Mouse (Mus musculus) thymus, postnatal 25 days (tissue): ENCODE data around the gene Meis2.

Experiments
- DNase-seq: peaks from one replicate; pipeline ENCODE4 v3.0.0; 2022

The Meis2 gene

DNA sequence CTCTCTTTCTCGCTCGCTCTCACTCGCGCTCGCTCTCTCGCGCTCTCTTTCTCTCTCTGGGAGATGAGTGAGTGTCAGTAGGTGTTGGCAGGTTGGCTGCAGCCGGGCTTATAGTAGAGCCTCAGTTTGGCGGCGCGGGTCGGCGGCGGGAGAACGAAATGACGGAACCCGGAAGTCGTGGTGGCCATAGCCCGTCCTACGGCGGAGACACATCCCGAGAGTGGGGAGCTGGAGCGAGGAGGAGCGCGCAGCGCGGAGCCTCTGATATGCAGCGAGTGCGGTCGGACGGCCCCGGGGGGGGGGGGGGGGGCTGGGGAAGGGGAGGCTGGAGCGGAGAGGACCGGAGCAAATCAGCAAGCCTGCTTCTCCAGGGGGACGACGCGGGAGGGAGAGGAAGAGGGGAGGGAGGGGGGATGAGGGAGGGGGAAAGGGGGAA lies at the start of gene Meis2:
Meis2 (minus strand) TSS at position 270 of the 436 bp plus-strand sequence.
- no peak for DNase-seq

DNA sequence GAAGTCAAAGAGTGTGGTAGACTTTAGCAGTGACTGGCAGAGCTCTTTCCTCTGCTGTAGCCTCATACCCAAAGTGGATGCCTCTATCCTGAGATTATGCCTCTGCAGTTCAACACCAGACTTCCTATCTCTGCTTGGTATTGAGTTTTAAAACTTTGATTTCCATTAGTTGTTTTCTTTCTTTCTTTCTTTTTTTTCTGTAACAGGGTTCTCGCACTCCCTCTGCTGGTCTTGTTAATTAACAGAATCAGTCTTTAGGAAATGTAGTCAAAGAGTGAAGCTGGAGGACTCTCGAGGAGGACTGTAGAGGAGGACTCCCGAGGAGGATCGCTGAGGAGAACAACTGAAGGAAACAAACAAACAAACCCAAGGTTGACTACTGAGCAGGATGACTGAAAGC lies 40.6 kb upstream of the Meis2 start:
- DNase-seq = no peak

DNA sequence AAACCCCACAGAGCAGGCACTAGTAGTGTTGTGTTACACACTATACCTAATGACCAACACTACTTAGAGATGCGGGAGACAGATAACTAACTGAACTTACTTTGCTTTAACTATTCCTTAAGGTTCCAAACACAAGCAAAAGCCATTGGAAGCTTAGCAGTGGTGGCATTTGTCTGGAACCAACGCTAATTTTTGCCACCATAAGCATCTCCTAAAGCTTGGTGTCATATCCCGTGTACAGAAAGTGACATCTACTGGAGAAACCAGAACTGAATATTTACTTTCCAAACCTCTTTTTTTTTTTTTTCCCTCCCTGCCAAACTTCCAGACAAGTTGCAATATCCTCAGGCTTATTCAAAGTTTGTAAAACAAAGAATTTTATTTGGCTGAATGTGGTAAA lies 39.5 kb upstream of the Meis2 start:
- no peak for DNase-seq

DNA sequence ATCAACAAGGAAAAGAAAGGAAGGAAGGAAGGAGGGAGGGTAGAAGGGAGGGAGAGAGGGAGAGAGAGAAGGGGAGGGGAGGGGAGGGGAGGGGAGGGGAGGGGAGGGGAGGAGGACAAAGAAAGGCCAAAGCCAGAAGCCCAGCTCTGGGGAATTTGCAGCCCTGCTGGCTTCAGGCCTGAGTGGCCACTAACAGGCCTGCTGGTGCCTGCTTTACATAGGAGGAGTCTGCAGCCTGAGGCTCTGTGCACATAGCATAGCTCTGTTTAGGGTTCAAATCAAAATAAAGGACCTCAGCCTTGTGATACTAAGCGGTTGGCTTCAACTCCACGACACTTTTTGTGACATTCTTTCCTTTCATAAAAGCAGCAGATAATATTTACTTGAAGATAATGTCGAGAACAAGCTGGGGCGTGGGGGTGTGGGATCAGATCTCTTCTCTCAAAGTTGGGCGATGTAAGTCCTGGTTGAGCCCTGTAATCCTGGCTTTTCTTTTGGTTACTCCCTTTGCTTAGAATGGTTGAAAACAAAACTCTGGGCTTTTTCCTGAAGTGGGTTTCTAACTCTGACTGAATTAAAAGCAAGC lies 37.9 kb upstream of the Meis2 start:
- DNase-seq = no peak

DNA sequence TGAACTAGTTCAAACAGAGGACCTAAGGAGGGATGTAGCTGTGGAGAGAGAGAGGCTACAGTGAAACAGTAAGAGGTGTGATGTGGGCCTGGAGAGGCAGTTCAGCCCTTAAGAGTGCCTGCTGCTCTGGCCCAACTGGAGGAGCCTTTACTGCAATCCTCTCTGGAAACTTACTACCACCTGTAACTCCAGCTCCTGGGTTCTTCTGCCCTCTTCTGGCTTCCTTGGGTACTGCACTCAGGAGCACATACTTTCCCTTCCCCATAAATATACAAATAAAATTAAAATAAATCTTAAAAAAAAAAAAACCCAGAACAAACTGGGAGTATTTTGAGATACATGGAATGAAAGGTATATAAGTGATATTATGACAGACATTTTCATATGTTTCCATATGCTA lies 35.6 kb upstream of the Meis2 start:
- peak; percentile 23 for DNase-seq

DNA sequence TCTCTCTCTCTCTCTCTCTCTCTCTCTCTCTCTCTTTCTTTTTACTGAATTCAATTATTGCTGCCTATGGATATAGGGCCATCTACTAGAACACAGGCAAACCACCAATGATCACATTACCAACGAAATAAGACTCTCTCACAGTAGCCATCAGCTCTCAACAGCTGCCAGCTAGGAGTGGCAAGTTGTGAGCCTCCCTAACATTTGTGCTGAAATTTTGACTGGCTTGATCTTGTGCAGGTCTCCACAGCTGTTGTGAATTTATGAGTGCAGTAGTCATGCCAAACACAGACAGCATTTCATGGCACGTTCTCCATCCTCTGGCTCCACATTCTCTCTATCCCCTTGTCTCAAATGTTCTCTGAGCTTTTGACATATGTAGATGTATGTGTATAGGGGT lies 15.3 kb upstream of the Meis2 start:
- DNase-seq = no peak

DNA sequence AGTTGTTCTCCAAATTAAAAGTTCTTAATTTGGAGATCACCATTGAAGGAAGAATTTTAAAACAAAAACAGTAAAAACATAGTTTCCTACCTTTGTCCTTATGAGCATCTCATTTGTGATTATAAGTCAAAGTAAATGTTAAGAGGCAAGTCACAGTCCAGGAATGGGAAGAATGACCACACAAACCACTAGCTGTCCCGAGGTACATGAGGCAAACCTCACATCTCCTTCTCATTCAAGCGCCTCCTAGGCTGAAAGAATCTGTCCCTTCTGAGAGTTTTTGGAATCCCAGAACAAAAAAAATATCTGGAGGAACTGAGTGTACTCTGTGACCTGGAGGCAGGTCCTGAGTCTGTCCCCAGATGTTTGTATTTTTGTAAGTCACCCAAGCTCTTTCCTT lies 13.2 kb upstream of the Meis2 start:
- DNase-seq = no peak

DNA sequence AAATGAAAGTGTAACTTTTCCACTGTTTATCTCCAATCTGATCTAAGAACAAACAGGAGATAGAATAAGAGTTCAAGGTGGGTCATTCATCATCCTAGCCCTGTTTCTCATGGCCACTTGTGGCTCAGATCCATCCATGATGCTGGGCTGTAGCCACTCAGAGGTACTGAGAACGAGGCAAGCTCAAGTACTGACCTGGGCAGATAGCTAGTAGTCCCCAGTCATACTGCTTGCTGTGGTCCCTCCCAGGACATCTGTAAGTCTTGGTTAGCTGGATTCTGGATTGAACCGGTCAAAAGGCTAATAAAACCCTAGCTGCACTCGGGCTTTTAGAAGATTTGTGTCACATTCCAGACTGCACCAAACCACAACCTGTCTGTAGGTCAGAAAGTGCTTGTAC lies 12.1 kb upstream of the Meis2 start:
- DNase-seq = no peak

DNA sequence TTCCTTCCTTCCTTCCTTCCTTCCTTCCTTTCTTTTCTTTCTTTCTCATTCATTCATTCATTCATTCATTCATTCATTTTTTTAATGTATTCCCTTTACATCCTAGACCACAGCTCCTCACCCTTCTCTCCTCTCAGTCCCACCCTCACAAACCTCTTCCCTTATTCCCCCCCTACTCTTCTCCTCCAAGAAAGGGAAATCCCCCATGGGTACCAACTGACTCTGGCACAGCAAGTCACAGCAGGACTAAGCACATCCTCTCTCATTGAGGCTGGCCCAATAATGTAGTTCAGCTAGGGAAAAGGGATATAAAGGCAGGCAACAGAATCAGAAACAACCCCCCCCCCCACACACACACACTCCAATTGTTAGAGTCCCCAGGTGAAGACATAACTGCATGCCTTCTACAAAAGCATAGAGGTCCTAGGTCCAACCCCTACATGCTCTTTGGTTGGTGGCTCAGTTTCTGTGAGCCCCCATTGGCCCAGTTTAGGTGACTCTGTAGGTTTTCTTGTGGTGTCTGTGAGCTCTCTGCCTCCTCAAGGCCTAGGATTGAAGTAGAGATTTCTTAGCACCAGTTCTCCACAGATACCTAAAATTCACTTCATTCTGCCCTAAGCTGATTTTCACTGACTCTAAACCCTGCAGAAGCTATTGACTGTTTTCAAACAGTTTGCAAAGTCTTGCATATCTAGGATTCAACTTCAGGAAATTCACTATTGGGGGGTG lies 11.3 kb upstream of the Meis2 start:
- DNase-seq = no peak

DNA sequence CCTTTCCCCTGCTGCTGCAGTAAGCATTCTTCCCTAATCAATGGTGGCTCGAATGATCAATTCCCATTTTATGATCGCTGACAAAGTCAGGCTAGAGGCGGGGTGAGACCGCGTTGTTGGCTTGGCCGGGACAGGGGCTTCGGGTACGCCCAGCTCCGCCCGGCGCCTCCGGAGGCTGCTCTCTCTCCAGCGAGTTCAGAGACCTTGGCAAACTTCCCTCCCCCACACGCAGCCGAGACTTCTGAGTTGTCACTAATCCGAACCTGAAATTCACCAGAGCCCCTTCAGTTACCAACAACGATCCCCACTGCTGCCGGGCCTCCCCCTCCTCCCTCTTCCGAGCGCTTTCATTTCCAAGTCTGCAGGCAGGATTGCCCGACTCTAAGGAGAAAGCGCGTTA lies 10.3 kb upstream of the Meis2 start:
- DNase-seq = no peak

DNA sequence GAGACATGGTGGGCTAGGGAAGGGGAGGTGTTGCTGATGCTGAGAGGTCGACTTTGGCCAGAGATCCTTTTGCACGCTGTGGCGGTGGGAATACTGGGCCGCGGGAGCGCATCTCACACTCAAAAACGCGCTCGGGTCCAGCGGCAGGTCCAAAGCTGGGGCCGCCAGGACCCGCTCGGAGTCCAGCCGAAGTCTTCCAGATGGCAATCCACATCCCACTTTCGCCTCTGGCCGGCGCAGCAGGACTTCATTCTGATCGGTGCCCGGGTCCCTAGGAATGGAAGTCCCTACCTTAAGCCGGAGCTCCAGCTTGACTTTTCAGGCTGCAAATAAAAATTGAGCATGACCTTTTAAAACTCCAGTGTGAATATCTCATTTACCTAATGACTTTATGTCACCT lies 9.8 kb upstream of the Meis2 start:
- DNase-seq = no peak

DNA sequence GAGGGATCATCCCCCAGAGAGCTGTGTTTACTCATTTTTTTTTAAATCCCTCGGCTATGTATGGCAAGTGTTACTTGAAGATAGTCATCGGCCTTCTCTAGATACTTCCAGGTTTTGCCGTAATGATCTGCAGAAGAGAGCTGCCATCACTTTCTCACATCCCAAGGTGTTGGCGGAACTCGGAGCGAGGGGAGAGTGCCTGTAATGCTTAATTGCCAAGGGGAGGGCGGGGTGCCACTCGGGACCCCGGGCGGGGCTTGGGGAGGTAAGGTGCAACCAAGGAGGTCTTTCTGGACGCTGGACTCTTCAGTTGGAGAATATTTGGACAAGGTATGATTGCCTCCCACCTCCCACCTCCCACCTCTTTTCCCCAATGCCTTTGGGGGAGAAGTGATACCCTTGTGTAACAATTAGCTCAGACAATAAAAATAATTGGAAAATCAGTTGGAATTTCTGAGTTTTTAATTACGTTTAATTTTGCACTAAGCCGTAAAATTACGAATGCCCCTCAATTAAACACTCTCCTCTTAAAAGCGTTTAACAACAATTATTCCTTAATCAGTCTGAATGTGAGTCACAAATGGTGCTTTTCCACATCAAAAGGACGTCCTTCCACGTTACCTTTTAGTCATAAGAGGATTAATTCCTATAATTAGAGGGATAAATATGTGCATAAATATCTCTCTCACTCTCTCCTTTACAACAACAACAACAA lies 9.2 kb upstream of the Meis2 start:
- no peak for DNase-seq

DNA sequence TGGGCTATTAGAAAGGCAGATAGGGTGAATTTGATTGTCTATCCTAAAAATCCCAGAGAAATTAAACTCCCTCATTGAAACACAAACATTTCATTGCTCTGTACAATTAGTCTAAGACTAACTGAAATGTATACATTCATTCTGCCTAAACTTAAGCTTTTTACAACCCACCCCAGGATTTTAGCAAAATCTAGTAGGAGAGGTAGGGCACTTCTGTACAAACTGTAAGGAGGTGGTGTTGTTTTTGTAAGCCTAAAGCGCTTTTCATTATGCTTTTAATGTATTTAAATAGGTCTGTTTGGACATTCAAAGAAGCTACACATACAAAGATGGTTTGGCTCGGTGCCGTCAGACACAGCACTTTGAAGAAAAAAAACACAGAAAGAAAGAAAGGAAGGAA lies 8.4 kb upstream of the Meis2 start:
- DNase-seq = no peak

DNA sequence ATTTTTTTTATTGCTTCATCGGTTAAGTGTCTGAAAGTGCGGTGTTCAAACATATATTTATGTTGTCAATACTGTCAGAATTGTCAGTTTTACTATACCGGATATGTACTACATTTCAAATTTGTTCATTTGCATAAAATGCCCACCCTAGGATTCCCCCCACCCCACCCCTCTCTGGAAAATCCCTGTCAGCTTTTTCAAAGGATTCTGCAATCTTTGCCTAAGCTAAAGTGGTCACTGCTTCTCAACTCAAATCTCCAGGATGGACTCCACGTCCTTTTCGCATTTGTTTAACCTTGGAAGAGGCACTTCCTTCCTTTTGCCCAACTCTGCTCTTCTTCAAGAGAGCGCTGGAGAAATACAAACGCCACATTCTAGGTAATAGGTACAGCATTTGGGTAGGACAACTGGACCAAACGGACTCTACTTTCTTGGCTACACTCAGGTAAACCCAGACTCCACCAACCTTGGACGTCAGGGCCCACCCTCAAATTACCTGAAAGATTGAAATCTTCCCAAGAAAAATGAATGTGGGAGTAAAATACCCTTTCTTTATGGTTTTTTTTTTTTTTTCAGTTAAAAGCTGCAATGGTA lies 7.8 kb upstream of the Meis2 start:
- DNase-seq = no peak

DNA sequence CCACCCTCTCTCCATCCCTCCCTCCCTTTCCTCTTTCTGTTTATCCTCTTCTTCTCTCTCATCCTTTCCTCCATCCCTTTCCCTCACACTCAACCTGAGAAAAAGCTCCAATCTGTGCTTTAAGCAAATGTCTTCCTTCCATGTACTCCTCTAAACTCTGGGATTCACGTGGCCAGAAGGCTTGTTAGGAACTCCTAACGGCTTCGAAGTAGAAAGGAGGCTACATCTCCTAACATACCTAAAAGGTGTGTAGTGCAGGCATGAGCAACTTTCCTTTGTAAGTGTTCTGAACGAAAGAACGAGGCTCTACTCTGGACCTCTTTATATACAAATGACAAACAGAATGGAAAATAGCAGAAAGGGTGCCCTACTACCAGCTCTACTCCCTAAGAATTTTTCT lies 7.1 kb upstream of the Meis2 start:
- no peak for DNase-seq

DNA sequence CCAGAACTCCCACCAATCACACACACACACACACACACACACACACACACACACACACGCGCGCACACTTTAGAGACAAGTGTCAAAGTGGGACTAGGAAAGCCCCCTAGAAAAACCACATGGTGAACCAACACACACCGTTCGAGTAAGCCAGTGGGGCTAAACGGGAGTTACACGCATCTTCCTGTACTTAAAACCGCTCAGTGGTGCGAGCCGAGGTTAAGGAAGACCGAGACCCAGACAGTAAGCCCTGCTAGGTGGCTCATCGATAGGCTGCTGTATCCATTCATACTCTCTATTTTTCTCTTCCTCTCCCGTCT lies 6.6 kb upstream of the Meis2 start:
- DNase-seq = no peak

DNA sequence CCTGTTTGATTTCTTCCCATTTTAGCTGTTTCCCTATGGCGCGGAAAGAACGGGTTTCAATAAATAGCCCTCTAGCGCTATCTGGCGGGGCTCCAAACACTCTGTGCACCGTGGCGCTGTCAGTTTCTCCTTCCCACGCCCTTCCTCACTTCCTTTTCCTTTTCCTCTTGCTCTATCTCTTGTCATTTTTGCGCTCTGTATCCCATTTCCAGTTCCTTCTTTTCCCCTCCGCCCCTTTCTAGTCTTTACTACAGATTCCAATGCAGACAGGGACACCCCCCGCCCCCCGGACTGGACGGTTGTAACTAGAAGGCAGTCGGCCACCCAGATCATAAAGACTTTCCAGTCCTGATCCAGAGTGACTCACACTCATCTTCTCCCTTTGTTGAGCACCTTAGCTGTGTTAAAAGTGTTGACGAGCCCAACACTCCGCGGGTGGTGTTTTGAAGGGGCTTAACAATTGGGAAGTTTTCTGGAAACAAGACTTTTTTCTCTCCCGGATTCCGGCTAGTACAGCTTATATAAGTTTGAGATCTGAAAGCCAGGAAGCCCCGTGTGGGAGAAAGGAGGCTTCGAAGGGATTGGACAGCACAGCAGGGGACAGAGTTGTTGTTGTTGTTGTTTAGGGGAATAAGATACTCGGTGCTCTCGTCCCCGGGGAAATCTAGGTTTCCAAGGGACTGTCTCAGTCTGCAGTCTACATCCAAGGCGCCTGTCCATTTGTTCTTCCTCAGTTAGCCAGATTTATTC lies 6.1 kb upstream of the Meis2 start:
- DNase-seq = no peak

DNA sequence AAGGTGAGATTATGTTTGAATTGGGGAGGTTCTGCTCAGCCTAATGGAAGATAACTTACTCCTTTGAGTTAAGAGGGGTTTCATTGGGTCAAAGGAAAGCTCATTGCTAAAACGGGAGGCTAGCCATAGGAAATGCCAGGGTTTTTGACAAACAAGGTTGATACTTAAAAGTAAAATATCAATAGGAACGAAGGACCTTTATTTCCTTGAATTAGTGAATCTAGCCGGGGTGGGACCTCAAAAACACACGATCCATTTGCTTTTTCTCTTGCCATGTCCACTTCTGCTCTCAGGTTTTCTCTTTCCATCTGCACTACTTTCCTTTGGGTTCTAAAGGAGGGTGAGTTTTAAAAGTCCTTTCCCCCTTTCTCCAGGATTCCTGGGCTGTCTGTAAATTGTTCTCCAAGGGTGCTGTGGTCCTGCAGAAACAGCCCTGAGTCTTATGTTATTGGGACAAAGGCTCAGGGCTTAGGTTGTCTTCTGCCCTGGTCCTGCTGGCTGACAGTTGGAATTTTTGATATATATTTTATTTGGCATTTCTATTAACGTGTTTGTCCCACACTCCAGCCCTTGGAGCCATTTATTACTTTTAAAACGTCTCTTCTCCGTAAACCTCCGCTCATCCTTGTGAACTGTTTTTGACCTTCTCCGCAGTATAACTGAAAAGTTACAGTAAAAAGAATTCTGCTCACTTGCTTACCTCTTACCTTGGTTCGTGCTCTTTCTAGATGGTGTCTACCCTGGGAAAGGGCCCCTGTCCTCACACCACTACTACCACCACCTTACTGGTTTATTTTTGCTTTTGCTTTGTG lies 5.2 kb upstream of the Meis2 start:
- DNase-seq = no peak

DNA sequence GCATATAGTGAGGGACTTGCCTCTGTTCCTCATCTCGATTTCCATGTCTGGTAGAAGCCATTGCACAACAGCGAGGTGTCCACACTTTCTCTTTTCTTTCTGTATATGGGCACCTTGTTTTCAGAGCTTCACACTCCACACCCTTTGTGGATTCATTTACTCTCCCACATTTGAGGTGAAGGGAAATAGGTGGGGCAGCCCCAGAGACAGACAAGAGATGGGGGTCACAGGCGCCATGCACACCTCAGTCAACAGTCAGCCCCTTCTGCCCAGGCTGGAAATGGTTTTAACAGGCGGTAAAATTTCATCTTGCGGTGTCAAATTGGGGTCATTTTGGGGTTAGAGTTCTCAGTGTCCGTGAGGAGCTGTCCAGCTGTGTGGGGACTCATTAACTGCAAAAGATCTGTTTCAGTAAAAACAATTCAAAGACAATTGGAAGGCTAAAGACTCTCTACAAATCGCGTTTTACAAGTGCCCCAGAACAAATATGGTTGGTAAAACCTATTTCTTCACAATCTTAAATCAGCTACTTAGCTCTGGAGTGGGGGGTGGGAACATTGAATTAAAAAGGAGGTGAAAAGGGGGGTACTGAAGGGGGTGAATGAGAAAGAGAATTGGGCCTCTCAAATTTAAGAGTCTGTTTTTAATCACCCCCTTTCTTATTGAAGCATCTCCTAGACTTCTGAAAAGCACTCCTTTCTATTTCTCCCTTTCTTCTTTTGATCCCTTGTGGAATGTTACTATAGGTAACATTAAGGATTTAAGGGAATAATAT lies 4.0 kb upstream of the Meis2 start:
- DNase-seq = no peak

DNA sequence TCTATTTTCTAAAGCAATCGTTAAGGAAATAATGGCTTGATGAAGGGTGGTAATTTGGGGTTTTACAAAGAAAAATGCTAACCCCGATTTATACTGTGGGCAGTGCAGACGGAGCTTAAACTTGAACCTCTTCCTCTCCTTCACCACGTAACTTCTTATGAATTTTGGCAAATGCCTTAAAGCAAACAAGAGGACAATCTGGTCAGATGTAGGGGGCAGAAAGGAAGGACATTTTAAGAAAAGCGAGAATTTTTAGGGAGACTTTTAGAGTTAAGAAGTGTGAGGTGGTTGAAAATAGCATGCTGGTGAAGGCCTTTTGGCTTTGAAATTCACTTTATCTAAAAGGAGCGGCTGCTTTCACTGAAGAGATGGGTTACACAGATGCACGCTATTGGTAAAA lies 3.3 kb upstream of the Meis2 start:
- no peak for DNase-seq

DNA sequence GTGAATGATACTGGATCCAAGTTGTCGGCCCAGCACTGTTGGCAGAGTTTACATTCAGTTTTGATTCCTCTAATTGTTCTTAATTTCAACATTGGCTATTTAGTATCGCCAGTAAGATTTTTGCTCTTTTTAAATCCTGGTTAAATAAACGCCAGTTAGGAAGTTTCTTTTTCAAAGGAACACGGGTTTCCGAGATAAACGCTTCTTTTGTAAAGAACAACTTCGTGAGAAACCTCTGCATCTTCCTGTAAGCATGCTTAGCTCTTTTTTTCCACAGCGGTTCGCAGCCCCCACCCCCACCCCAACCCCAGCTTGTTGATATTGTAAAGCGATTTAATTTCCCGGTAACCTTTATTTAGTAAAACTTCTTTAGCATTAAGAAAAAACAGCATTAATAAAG lies 2.8 kb upstream of the Meis2 start:
- no peak for DNase-seq

DNA sequence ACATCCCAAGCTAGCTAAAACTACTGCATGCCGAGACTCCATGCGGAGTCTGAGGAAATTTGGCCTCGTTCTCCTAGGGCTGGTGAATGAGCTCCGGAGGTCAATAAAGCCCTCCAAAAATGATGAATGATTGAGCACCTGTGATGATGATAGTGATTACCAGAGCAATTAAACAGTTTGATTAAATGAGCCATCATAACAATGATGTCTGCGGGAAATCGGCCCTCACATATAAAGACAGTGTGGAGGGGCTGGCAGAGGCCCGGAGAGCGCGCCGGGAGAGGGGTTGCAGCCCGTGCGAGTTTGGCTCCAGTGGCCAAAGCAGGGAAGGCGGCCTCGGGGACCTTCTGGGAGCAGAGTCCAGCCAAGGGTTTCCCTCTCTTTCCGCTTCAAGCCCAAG lies 2.1 kb upstream of the Meis2 start:
- no peak for DNase-seq
